Mouse (Mus musculus) thymus, adult 18-20 months (tissue): ENCODE measurements around the gene Gtpbp8.

ENCODE experiments used
- DNase-seq, 2 experiments: peaks; one replicate each; pipeline ENCODE4 v3.0.0; 2022; ENCODE audit warnings: mixed read lengths in 2 of 2

Gene Gtpbp8

GRCm38 (mm10) chr16:44725286-44726223 lies 20.6 kb downstream of the Gtpbp8 start:
- DNase-seq: peak; percentile 13 to 22

- no peak for DNase-seq
Measured at GRCm38 (mm10) chr16:44724847-44725246, 21.3 kb downstream of the Gtpbp8 start.

DNA sequence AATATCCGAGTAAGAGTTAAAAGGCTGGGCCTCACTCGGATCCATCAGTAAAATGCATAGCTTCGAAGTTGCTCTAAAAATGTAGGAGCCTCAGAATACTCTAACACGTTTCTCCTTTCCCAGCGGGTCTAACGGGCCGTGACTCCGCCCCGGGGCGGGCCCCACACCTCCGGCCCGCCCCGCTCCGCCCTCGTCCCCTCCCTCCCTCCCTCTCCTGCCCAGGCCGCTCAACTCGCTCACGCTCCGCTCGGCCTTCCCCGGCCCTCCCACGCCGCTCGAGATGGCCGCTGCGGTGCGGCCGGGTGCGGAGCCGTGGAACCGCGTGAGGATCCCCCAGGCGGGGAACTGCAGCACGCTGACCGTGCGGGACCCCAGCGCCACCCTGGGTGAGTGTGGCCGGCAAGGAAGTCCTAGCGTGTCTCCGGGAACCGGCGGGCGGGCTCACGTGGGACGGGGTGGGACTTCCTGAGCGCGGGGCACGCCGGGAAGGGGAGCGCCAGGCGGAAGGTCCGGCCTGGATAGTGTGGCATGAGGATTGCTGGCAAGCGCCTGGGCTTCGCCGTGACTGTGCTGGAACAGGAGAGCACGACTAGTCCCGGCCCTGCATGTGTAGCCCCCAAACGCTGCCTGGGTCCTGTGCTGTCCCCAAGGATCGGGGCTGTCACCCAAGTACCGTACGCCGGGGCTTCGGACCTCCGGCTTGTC lies 21.9 kb downstream of the Gtpbp8 start, which contains the start of gene Nepro:
Nepro (plus strand) TSS at position 219 of the 705 bp plus-strand sequence.
- peak; percentile 84 to 85 for DNase-seq

DNA sequence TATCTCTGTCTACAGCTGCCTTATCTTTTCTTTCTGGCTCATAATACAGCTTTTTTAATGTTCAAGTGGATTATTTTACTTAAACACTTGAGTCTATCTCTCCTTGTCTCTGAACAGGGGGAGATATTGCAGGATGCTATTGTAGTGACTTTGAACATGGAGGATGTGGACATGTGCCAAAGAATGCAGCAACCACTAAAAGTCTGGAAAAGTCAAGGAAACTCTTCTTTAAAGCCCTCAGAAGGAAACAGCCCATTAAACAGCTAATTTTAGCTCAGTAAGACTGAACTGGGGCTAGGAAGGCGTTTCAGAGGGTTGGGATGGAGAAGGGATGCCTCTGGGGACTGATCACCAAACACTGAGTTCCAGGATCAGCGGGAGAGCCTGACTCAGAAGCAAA lies 23.5 kb downstream of the Gtpbp8 start:
- DNase-seq: no peak

- DNase-seq: no peak
Measured at GRCm38 (mm10) chr16:44720518-44720917, 25.6 kb downstream of the Gtpbp8 start.

- no peak for DNase-seq
Measured at GRCm38 (mm10) chr16:44719349-44719748, 26.8 kb downstream of the Gtpbp8 start.

DNA sequence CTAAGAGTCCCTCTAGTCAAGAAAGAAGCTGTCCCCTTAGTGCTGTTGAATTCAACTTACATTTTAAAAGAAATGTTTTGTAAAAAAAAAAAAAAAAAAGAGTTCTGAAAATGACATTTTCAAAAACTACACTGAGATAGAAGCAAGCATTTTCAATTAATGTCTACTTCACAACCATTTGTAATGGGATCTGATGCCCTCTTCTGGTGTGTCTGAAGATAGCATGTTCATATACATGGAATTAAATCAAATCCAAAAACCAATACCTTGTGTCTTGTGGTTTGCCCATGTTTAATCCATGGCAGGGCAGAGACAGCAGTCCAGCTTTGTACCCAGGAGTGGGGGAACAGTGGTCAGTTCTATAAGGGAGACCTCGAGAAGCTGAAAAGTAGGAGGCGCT lies 28.3 kb downstream of the Gtpbp8 start:
- no peak for DNase-seq

- no peak for DNase-seq
Measured at GRCm38 (mm10) chr16:44717141-44717634, 29.0 kb downstream of the Gtpbp8 start.

DNA sequence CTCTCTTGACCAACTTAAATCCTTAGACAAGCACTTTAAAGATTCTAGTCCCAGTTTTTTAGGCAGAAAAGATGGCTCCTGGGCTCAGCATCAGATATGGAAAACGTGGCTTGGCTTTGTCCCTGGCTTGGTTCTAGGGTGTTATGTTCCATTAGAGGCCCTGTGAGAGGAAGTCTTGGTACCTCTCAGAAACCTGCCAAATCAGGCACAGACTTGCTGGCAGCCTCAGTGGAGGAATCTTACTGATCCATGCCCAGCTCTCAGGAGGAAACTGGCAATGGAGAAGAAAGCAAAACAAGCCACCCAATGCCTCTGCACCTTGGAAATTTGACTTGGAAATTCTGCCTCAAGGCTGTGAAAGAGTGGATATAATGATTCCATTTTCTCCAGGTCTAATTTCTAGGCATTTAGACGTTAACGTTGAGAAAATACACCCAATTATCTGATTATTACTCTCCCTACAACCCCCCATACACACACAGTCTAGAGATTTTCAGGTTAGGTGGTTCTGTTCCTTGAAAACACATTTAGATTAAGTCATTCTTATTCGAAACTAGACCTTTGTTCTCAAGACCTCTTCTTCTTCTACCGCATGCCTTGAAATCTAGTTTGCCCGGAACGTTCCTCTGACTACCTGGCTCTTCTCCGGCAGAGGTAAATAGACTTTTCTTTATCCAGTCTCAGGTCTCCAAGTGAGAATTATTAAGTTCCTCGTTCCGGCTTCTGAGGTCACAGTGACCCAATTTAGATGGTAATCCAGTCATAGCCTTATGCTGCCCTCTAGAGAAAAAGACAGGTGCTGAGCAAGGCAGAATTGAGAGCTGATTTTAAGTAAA lies 29.6 kb downstream of the Gtpbp8 start:
- DNase-seq: no peak

GRCm38 (mm10) chr16:44703458-44703857 lies 42.7 kb downstream of the Gtpbp8 start:
- DNase-seq: no peak

- DNase-seq: no peak
Measured at GRCm38 (mm10) chr16:44702272-44702671, 43.9 kb downstream of the Gtpbp8 start.

- no peak for DNase-seq
Measured at GRCm38 (mm10) chr16:44701155-44701554, 45.0 kb downstream of the Gtpbp8 start.

DNA sequence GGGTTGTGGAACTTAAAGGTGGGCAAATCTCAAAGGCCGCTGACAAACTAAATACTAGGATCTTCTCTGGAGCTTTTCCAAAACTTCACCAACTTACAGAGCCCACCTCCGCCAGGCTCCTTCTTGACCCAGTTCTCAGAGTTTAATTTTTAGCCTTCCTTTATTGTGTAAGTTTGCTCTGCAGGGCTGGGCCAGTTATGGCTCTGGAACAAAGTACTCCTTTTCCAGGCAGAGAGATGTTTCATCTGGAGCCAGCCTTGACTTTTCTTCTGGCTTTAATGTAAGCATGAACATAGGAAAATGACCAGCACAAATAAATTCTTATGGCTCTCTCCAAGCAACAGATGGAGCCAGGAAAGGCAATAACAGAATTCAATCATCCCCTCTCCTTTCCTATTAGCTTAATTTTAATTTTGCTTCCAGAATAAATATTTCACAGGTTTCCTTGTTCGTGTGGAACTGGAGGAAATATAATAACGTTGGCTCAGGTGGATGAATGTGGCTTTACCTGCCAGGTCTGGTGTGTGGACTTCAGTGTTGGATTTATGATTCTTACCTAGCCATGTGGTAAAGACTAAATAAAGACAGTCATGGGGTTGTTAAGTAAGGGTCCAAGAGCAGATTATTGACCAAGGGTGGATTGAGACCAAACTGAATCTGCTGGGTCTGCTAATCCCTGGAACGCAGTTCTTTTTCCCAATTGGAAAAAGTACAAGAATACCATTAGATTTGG lies 48.5 kb downstream of the Gtpbp8 start:
- no peak for DNase-seq

DNA sequence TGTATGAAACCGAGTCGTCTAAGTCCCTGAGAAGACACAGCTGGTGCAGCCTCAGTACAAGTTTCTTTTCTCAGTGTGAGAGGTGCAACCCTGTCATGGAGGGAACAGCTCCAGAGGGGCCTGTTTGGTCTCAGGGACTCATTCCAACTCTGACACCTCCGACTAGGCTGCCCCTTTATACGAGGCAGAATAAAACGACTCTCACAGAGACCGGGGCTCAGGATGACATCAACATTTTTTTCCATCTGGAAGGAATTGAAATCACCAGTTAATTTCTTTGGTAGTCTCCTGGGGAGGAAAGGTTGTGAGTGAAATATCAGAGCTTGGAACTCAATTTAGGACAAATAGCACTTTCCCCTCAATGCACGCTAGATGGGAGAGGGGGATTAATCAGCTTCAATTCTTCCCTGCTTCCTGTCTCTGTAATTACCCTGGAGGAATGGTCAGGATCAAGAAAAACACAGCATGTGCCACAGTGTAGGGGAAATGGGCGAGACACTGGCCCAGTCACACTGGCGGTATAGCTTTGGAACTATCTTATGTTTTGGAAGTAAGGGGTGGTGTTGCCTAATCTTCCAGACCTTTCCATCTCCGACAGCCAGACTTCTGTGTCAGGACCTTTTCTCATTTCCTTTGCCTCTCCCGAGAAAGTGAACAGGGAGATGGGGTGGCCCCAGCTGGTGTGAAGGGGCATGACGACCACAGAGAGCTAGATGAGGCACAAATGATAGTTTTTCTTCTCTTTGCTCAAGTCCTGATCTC lies 50.1 kb downstream of the Gtpbp8 start:
- no peak for DNase-seq

DNA sequence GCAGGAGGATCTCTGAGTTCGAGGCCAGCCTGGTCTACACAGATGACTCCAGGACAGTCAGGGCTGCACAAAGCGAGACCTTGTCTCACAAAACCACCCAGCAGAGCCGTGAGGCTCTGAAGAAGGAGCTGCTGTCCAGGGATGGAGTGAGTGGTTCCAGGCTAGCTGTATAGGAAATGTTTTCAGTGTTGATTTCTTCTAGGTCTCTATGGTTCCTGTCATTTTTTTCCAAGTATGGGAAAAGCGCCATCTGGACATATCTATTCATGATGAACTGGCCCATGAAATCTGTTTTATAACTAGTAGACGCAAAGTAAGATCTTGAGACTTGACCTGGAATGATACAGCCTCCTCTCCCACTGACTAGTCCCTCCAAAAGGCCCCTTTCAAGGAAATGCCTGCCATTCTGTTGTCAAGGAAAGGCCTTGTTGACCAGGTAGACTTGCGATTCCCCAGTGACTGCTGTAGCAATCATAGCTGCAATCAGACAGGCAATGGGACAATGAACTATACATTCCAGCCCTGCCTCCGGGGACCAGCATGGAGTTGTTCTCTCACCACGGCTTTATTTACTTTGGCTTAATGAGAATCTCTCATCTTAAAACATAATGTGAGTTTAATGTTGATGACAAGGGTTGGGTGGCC lies 50.8 kb downstream of the Gtpbp8 start:
- no peak for DNase-seq

- DNase-seq: no peak
Measured at GRCm38 (mm10) chr16:44693695-44694094, 52.5 kb downstream of the Gtpbp8 start.

- DNase-seq: no peak
Measured at GRCm38 (mm10) chr16:44692541-44692940, 53.6 kb downstream of the Gtpbp8 start.

- peak; percentile 4 to 8 for DNase-seq
Measured at GRCm38 (mm10) chr16:44691561-44692141, 54.5 kb downstream of the Gtpbp8 start.

GRCm38 (mm10) chr16:44691066-44691465 lies 55.1 kb downstream of the Gtpbp8 start:
- DNase-seq: no peak

GRCm38 (mm10) chr16:44690501-44690900 lies 55.7 kb downstream of the Gtpbp8 start:
- DNase-seq: no peak
